Mouse (Mus musculus): ENCODE results near the gene G6pd2.

G6pd2 gene

DNA sequence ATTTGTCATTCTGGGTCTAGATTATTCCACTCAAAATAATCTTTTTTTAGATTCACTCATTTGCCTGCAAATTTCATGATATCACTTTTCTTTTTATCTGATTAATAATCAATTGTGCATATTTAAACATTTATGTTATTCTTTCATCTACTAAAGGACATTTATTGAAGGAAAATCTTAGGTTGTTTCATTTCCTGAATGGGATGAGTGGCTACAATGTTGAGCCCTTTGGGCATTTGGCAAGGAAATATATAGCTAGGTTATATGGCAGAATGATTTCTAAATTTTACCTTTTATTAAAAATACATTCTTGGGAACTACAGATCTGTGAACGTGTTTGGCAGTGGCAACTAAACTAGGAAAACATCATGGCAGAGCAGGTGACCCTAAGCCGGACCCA lies at the start of gene G6pd2:
TSS of gene G6pd2 (plus strand) at position 301 of the 400 bp plus-strand sequence.
- DNase-seq (ENCODE audit: low spot score), result no peak

DNA sequence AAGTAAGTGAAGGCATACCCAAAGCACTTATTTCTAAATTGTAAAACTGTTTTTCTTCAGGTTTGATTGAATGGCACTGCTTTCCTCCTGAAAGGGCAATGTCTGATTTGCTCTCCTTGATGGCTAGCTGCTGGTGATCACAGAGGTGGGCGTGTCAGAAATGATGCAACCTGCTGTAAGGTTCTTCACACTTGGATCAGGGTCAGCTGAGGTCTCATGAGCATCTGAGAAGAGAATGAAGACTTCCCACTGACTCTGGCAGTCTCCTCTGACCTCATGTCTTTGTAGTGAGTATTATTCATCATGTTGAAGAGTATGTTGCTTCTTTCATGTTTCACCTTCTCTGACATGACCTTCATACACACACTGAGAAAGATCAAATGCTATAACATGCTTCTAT lies 44.4 kb upstream of the G6pd2 start:
- DNase-seq (ENCODE audit: low spot score), result no peak

DNA sequence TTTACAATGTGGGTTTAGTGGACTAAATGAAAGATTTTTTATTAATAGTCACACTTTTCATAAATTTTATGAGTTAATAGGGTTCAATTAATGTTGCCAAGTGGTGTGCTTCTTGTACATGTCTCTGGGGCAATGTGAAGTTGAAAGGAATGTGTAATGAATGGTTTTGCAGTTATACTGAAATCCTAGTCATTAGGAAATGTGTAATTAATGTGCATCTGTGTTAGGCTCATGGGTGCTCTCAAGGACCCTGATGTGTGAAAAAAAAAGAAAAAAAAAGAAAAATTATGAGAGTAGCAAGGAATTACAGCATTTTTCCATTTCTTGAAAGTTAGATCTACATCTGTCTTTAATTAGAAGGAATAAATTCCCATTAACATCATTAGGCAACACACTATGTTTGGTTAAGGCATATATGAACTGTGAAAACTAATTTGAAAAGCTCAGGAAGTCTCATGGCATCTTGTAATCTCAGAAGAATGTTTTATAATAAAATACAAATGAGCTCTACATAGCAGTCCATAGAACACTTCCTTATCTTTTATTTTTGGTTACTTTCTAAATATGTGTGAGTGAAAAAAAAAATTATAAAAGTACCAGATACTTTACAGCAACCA lies 24.4 kb downstream of the G6pd2 start:
- no peak for DNase-seq (ENCODE audit: low spot score)

DNA sequence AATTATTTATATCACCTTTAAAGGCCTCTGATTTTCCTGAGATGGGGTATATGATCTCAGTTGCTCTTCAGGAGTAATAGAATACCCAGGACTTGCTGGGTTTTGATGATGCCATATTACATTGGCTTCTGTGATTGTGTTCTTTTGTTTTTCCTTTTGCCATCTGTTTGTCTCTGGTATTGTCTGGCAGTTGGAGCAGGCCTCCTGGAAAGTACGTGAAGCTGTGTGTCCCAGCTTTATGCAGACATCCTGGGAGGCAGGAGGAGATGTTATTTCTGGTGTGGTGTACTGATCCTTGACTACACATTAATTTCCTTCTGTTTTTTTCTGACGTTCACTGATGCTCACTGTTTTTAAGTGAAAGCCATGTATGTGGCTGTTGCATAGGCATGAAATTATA lies 35.3 kb downstream of the G6pd2 start:
- DNase-seq (ENCODE audit: low spot score), result no peak

All from lung, postnatal 25 days (tissue).